In genomic region chr6:108148435-108148834, GRCm38 (mm10) we compare ENCODE assay signal across 28 mouse cellular contexts. TPM values are rescaled to one million over a fixed set of nuclear protein-coding genes. Genes with fewer than 3 reads are reported as not detected.
DNase-seq lines count a peak whose midpoint lies in the region; TF ChIP-seq lines count a peak whose summit lies in the region.
"Had no signal": no experiment of that assay in that cellular context is flagged by ENCODE, and none has a peak within 500 bp of the region (broad histone marks: within the 10 kb centered on the region; RNA-seq: fewer than 3 reads in every experiment).

No protein-coding gene starts in this region.

- no peak overlapping the region for H3K27ac ChIP-seq in thymus, adult 2 months (ENCODE audit: control insufficient read depth, insufficient read depth, low read length)
- H3K27ac ChIP-seq in hindbrain, embryonic 10.5 days: no peak overlapping the region
- H3K27ac ChIP-seq: embryonic facial prominence, embryonic 12.5 days; hindbrain, embryonic 13.5 days; layer of hippocampus, adult 2 months; limb, embryonic 13.5 days; liver, embryonic 12.5 days; midbrain, embryonic 13.5 days; stomach, embryonic 15.5 days had no signal

- WGBS in thymus, adult 2 months: 65% methylated on average over 3 of the region's 3 CpGs
- 74% methylated on average over 3 of the region's 3 CpGs for WGBS in hindbrain, embryonic 10.5 days

- no peak for TF ChIP-seq POLR2A in thymus, adult 2 months (IDR thresholded peaks at IDR 0.05; ENCODE audit: control insufficient read depth, extremely low read depth, insufficient read depth, low read length, poor library complexity)

- TF ChIP-seq CTCF in thymus, adult 2 months (IDR thresholded peaks at IDR 0.05; ENCODE audit: borderline replicate concordance, control insufficient read depth, extremely low read depth, insufficient read depth, low read length, poor library complexity): no peak

- no peaks in the 10 kb centered on the region for H3K9me3 ChIP-seq in hindbrain, embryonic 10.5 days
- H3K9me3 ChIP-seq: embryonic facial prominence, embryonic 12.5 days; hindbrain, embryonic 13.5 days; limb, embryonic 13.5 days; liver, embryonic 12.5 days; megakaryocyte, embryonic 14.5 days; midbrain, embryonic 13.5 days; stomach, embryonic 15.5 days had no signal

- peak; percentile 30 for DNase-seq in kidney, adult 9 months
- no peak for DNase-seq in kidney, postnatal 4 days
- peak; percentile 17 for DNase-seq in thymus, adult 2 months
- no peak for DNase-seq in thymus, adult 18-20 months
- DNase-seq in thymus, postnatal 0 days (ENCODE audit: low spot score): peak; percentile 33
- DNase-seq in Muller cell, postnatal 12 days (ENCODE audit: inconsistent ontology term): no peak
- DNase-seq in hindbrain, embryonic 10.5 days (ENCODE audit: low spot score): no peak
- DNase-seq: adrenal gland, postnatal 10 days; B cell, adult 2 months; cerebellum, adult 11-12 months; cerebellum, adult 9-11 months; embryo, embryonic 11 days; gastrocnemius, postnatal 10 days; heart, postnatal 14 days; kidney, adult 8-10 months; kidney, postnatal 10 days; lung, adult 18-20 months; lung, postnatal 4 days; right cerebral cortex, postnatal 14 days had no signal

- H3K4me3 ChIP-seq in thymus, adult 2 months (ENCODE audit: control insufficient read depth, insufficient read depth, low read length): no peak overlapping the region
- no peak overlapping the region for H3K4me3 ChIP-seq in hindbrain, embryonic 10.5 days
- H3K4me3 ChIP-seq: embryonic facial prominence, embryonic 12.5 days; hindbrain, embryonic 13.5 days; layer of hippocampus, adult 2 months; limb, embryonic 13.5 days; liver, embryonic 12.5 days; megakaryocyte, embryonic 14.5 days; midbrain, embryonic 13.5 days; stomach, embryonic 15.5 days had no signal

- no peaks in the 10 kb centered on the region for H3K4me1 ChIP-seq in thymus, adult 2 months (replicated peaks; ENCODE audit: control insufficient read depth, insufficient read depth, low read length)
- H3K4me1 ChIP-seq in hindbrain, embryonic 10.5 days (replicated peaks): peaks cover 25% of the 10 kb centered on the region
- H3K4me1 ChIP-seq: limb, embryonic 13.5 days; liver, embryonic 12.5 days had no signal

- no peaks in the 10 kb centered on the region for H3K36me3 ChIP-seq in thymus, adult 2 months (ENCODE audit: control insufficient read depth, insufficient read depth, low read length)
- H3K36me3 ChIP-seq in hindbrain, embryonic 10.5 days: peaks cover 20% of the 10 kb centered on the region; the same call in 1 of the 2 replicates
- H3K36me3 ChIP-seq: stomach, embryonic 15.5 days had no signal

- no peaks in the 10 kb centered on the region for H3K27me3 ChIP-seq in thymus, adult 2 months (ENCODE audit: control insufficient read depth, insufficient read depth, low read length)
- no peaks in the 10 kb centered on the region for H3K27me3 ChIP-seq in hindbrain, embryonic 10.5 days (ENCODE audit: insufficient read depth, poor library complexity, severe bottlenecking)
- H3K27me3 ChIP-seq: embryonic facial prominence, embryonic 12.5 days; hindbrain, embryonic 13.5 days; limb, embryonic 13.5 days; liver, embryonic 12.5 days; megakaryocyte, embryonic 14.5 days; midbrain, embryonic 13.5 days; Patski; stomach, embryonic 15.5 days had no signal

RNA-seq across cellular contexts. Expression of gene Sumf1, which starts 36.9 kb away (rescaled TPM):
- 17.8 and 19.9 TPM in 2 replicates for polyA plus RNA-seq in thymus, adult 2 months (2012; rRNA removed)
- 14.8 and 17.3 TPM in 2 replicates for polyA plus RNA-seq in thymus, postnatal 0 days (2015; fragmentation: Nextera tagmentation; extraction: Ambion mirVana)
- polyA plus RNA-seq in hindbrain, embryonic 10.5 days (2016; fragmentation: Nextera tagmentation; extraction: Ambion mirVana): 11.8 and 12.2 TPM in 2 replicates

Comparison
In these comparisons a context has a peak if more than half of its experiments do, and no peak if none do; other contexts are left out.
1. DNase-seq: peak in kidney, adult 9 months (single experiment), thymus, adult 2 months (single experiment) and thymus, postnatal 0 days (single experiment); none in kidney, postnatal 4 days (0 of 2), thymus, adult 18-20 months (0 of 2), Muller cell, postnatal 12 days (single experiment) and hindbrain, embryonic 10.5 days (single experiment).